Mouse (Mus musculus): ENCODE results near the gene Ptk6. TPM values are rescaled to one million over a fixed set of nuclear protein-coding genes. Genes with fewer than 3 reads are reported as not detected.

Ptk6 gene
- polyA plus RNA-seq, 1 experiment from 2014 or later: not detected

GRCm38 (mm10) chr2:181228335-181228734 lies 25.7 kb upstream of the Ptk6 start:
- Histone ChIP-seq H3K27me3 (replicated peaks; ENCODE audit: control insufficient read depth, insufficient read depth, low read length) (no peaks in the 10 kb centered on the region), H3K27ac (ENCODE audit: low read depth) (no peak overlapping the region), H3K9ac (ENCODE audit: low read length) (no peak overlapping the region), H3K4me1 (replicated peaks; ENCODE audit: control insufficient read depth, insufficient read depth, low read length) (no peaks in the 10 kb centered on the region), H3K4me2 (ENCODE audit: low read length) (no peak overlapping the region), H3K4me3 (ENCODE audit: low read depth, low read length) (no peak overlapping the region), H3K9me3 (ENCODE audit: control insufficient read depth, low read length) (no peaks in the 10 kb centered on the region), H3K36me3 (ENCODE audit: control insufficient read depth, insufficient read depth, low read length) (peaks cover 20% of the 10 kb centered on the region)
- WGBS: 76% methylated on average over 1 of the region's 1 CpGs
- DNase-seq (ENCODE audit: low spot score) (no peak), ATAC-seq (replicated peaks; ENCODE audit: low FRiP score, low TSS enrichment, low read depth) (no peak)

GRCm38 (mm10) chr2:181227122-181227521 lies 24.5 kb upstream of the Ptk6 start:
- no peak overlapping the region for H3K4me3 ChIP-seq (ENCODE audit: low read depth, low read length)
- H3K9me3 ChIP-seq (ENCODE audit: control insufficient read depth, low read length): no peaks in the 10 kb centered on the region
- peaks cover 16% of the 10 kb centered on the region; the same call in 1 of the 2 replicates for H3K36me3 ChIP-seq (ENCODE audit: control insufficient read depth, insufficient read depth, low read length)
- no peak overlapping the region for H3K27ac ChIP-seq (ENCODE audit: low read depth)
- no peaks in the 10 kb centered on the region for H3K27me3 ChIP-seq (replicated peaks; ENCODE audit: control insufficient read depth, insufficient read depth, low read length)
- H3K4me1 ChIP-seq (replicated peaks; ENCODE audit: control insufficient read depth, insufficient read depth, low read length): no peaks in the 10 kb centered on the region
- no peak for DNase-seq (ENCODE audit: low spot score)
- whole genome bisulfite sequencing: 92% methylated on average over 3 of the region's 3 CpGs
- no peak for ATAC-seq (replicated peaks; ENCODE audit: low FRiP score, low TSS enrichment, low read depth)
- no peak overlapping the region for H3K4me2 ChIP-seq (ENCODE audit: low read length)
- no peak overlapping the region for H3K9ac ChIP-seq (ENCODE audit: low read length)

- Histone ChIP-seq H3K4me2 (ENCODE audit: low read length) (no peak overlapping the region), H3K27ac (ENCODE audit: low read depth) (no peak overlapping the region), H3K36me3 (ENCODE audit: control insufficient read depth, insufficient read depth, low read length) (peaks cover 14% of the 10 kb centered on the region; the same call in 1 of the 2 replicates), H3K4me1 (replicated peaks; ENCODE audit: control insufficient read depth, insufficient read depth, low read length) (peaks cover 7% of the 10 kb centered on the region; the same call in 1 of the 2 replicates), H3K9ac (ENCODE audit: low read length) (no peak overlapping the region), H3K4me3 (ENCODE audit: low read depth, low read length) (no peak overlapping the region), H3K27me3 (replicated peaks; ENCODE audit: control insufficient read depth, insufficient read depth, low read length) (no peaks in the 10 kb centered on the region), H3K9me3 (ENCODE audit: control insufficient read depth, low read length) (no peaks in the 10 kb centered on the region)
- no peak for ATAC-seq (replicated peaks; ENCODE audit: low FRiP score, low TSS enrichment, low read depth)
- DNase-seq (ENCODE audit: low spot score): no peak
- whole genome bisulfite sequencing: 79% methylated on average over 2 of the region's 2 CpGs
Observed at GRCm38 (mm10) chr2:181224994-181225393, 22.4 kb upstream of the Ptk6 start.

- Histone ChIP-seq H3K27ac (ENCODE audit: low read depth) (no peak overlapping the region), H3K27me3 (replicated peaks; ENCODE audit: control insufficient read depth, insufficient read depth, low read length) (no peaks in the 10 kb centered on the region), H3K36me3 (ENCODE audit: control insufficient read depth, insufficient read depth, low read length) (no peaks in the 10 kb centered on the region), H3K9ac (ENCODE audit: low read length) (no peak overlapping the region), H3K4me1 (replicated peaks; ENCODE audit: control insufficient read depth, insufficient read depth, low read length) (peaks cover 15% of the 10 kb centered on the region; the same call in 1 of the 2 replicates), H3K4me3 (ENCODE audit: low read depth, low read length) (no peak overlapping the region; the same call in 1 of the 2 replicates), H3K9me3 (ENCODE audit: control insufficient read depth, low read length) (no peaks in the 10 kb centered on the region), H3K4me2 (ENCODE audit: low read length) (peak overlapping the region; percentile 56)
- DNase-seq (ENCODE audit: low spot score): no peak
- 41% methylated on average over 2 of the region's 2 CpGs for whole genome bisulfite sequencing
- no peak; the same call in 1 of the 2 replicates for ATAC-seq (replicated peaks; ENCODE audit: low FRiP score, low TSS enrichment, low read depth)
Observed at GRCm38 (mm10) chr2:181220361-181220760, 17.8 kb upstream of the Ptk6 start.

- Histone ChIP-seq H3K4me1 (replicated peaks; ENCODE audit: control insufficient read depth, insufficient read depth, low read length) (peaks cover 15% of the 10 kb centered on the region; the same call in 1 of the 2 replicates), H3K27ac (ENCODE audit: low read depth) (no peak within 1 kb of the TSS), H3K27me3 (replicated peaks; ENCODE audit: control insufficient read depth, insufficient read depth, low read length) (no peaks in the 10 kb centered on the region), H3K36me3 (ENCODE audit: control insufficient read depth, insufficient read depth, low read length) (no peaks in the 10 kb centered on the region), H3K9me3 (ENCODE audit: control insufficient read depth, low read length) (no peaks in the 10 kb centered on the region), H3K9ac (ENCODE audit: low read length) (0 out of 2 replicates have a peak within 1 kb of the TSS, but pooled peaks have one; percentile 21), H3K4me3 (ENCODE audit: low read depth, low read length) (peak within 1 kb of the TSS; percentile 30), H3K4me2 (ENCODE audit: low read length) (peak within 1 kb of the TSS; percentile 56)
- DNase-seq (ENCODE audit: low spot score) (peak; percentile 85), ATAC-seq (replicated peaks; ENCODE audit: low FRiP score, low TSS enrichment, low read depth) (peak; percentile 97)
- WGBS: 2% methylated on average over 25 of the region's 25 CpGs
Observed at GRCm38 (mm10) chr2:181219538-181220216, 17.1 kb upstream of the Ptk6 start, which contains the start of gene Fndc11. Fndc11 (plus strand) TSS chr2:181220013.

GRCm38 (mm10) chr2:181218881-181219485 lies 16.4 kb upstream of the Ptk6 start:
- H3K9me3 ChIP-seq (ENCODE audit: control insufficient read depth, low read length): no peaks in the 10 kb centered on the region
- H3K4me3 ChIP-seq (ENCODE audit: low read depth, low read length): no peak overlapping the region
- H3K4me1 ChIP-seq (replicated peaks; ENCODE audit: control insufficient read depth, insufficient read depth, low read length): peaks cover 15% of the 10 kb centered on the region; the same call in 1 of the 2 replicates
- no peak overlapping the region for H3K9ac ChIP-seq (ENCODE audit: low read length)
- WGBS: 59% methylated on average over 5 of the region's 5 CpGs
- no peaks in the 10 kb centered on the region for H3K36me3 ChIP-seq (ENCODE audit: control insufficient read depth, insufficient read depth, low read length)
- H3K4me2 ChIP-seq (ENCODE audit: low read length): 0 out of 2 replicates have a peak overlapping the region, but pooled peaks have one; percentile 56
- H3K27me3 ChIP-seq (replicated peaks; ENCODE audit: control insufficient read depth, insufficient read depth, low read length): peaks cover 4% of the 10 kb centered on the region
- ATAC-seq (replicated peaks; ENCODE audit: low FRiP score, low TSS enrichment, low read depth) (no peak), DNase-seq (ENCODE audit: low spot score) (no peak)
- no peak overlapping the region for H3K27ac ChIP-seq (ENCODE audit: low read depth)

GRCm38 (mm10) chr2:181216037-181216436 lies 13.4 kb upstream of the Ptk6 start:
- H3K9me3 ChIP-seq (ENCODE audit: control insufficient read depth, low read length): no peaks in the 10 kb centered on the region
- no peak overlapping the region for H3K27ac ChIP-seq (ENCODE audit: low read depth)
- ATAC-seq (replicated peaks; ENCODE audit: low FRiP score, low TSS enrichment, low read depth) (no peak), DNase-seq (ENCODE audit: low spot score) (no peak)
- no peak overlapping the region for H3K4me2 ChIP-seq (ENCODE audit: low read length)
- H3K36me3 ChIP-seq (ENCODE audit: control insufficient read depth, insufficient read depth, low read length): no peaks in the 10 kb centered on the region
- H3K27me3 ChIP-seq (replicated peaks; ENCODE audit: control insufficient read depth, insufficient read depth, low read length): peaks cover 33% of the 10 kb centered on the region
- WGBS: 85% methylated on average over 6 of the region's 6 CpGs
- H3K9ac ChIP-seq (ENCODE audit: low read length): no peak overlapping the region
- H3K4me3 ChIP-seq (ENCODE audit: low read depth, low read length): no peak overlapping the region
- H3K4me1 ChIP-seq (replicated peaks; ENCODE audit: control insufficient read depth, insufficient read depth, low read length): peaks cover 15% of the 10 kb centered on the region; the same call in 1 of the 2 replicates

GRCm38 (mm10) chr2:181213021-181213445 lies 10.4 kb upstream of the Ptk6 start, which contains the start of gene Srms:
Srms (minus strand) TSS chr2:181213185.
- Histone ChIP-seq H3K36me3 (ENCODE audit: control insufficient read depth, insufficient read depth, low read length) (no peaks in the 10 kb centered on the region), H3K4me2 (ENCODE audit: low read length) (peak within 1 kb of the TSS; percentile 61), H3K27me3 (replicated peaks; ENCODE audit: control insufficient read depth, insufficient read depth, low read length) (peaks cover 36% of the 10 kb centered on the region), H3K9ac (ENCODE audit: low read length) (no peak within 1 kb of the TSS), H3K9me3 (ENCODE audit: control insufficient read depth, low read length) (no peaks in the 10 kb centered on the region), H3K27ac (ENCODE audit: low read depth) (no peak within 1 kb of the TSS), H3K4me3 (ENCODE audit: low read depth, low read length) (peak within 1 kb of the TSS; percentile 28), H3K4me1 (replicated peaks; ENCODE audit: control insufficient read depth, insufficient read depth, low read length) (no peaks in the 10 kb centered on the region)
- 0% methylated on average over 17 of the region's 17 CpGs for WGBS
- ATAC-seq (replicated peaks; ENCODE audit: low FRiP score, low TSS enrichment, low read depth) (peak; percentile 50; the same call in 1 of the 2 replicates), DNase-seq (ENCODE audit: low spot score) (peak; percentile 64)
